Mouse (Mus musculus) heart, adult 11 months (tissue): ENCODE measurements around the gene Tril.
A peak's percentile ranks its signal among the peaks of the same experiment; 100 is the strongest.

Source experiments
- DNase-seq: peaks from one replicate; pipeline ENCODE4 v3.0.0; 2022

The Tril gene

GRCm38 (mm10) chr6:53804145-53804544 is 16.5 kb downstream of the Tril start:
- peak; percentile 83 for DNase-seq

- peak; percentile 69 for DNase-seq
These were observed 17.1 kb downstream of the Tril start for GRCm38 (mm10) chr6:53803551-53803950.

- peak; percentile 97 for DNase-seq
These were observed 18.7 kb downstream of the Tril start for GRCm38 (mm10) chr6:53801893-53802286.

DNA sequence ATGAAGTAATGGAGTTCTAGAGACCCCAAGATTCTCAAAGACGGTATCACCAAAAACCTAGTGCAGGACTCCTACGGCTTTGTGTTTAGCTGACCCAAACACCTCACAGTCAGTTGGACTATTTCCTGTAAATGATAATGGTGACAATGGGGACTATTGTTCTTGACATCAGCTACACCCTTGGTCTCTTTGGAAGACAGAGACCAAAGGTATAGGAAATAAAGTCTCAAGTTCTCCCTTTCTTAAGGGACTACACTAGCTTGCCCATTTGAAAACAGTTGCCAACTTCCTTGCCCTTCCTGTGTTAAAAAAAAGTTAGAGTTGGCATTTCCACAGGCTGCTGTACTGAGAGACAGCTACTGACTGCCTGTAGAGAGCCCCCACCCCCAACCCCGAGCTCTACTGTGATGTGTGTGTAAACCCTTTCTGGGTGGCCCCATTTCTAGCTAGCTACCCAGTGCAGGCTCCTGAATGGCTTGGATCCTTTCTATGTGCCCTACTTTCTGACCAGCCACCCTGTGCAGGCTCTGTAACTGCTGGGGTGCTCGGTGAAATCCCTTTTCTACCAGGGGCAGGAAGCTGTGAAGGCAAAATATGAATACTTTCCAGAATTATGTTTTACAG is 19.2 kb downstream of the Tril start:
- DNase-seq, result no peak

DNA sequence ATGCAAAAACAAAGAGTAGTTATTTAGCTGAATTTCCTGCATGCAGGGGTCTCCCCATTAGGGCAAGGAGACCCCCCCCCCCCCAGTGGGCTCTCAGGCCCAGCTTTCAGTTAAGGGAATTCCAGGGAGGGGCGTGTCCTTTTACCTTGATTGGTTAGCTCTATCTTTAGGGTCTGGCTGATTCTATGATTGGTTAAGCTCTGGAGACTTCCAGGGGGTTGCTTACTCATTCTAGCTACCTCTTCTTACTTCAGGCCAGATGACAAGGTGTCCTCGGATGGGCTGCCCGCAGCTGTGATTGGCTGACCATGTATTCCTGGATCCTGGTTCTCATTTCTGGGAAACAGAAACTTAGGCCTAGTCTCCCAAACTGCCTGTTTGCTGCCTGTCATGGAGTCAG is 21.8 kb downstream of the Tril start:
- peak; percentile 65 for DNase-seq

GRCm38 (mm10) chr6:53796835-53797234 is 23.8 kb downstream of the Tril start:
- DNase-seq, result peak; percentile 29

DNA sequence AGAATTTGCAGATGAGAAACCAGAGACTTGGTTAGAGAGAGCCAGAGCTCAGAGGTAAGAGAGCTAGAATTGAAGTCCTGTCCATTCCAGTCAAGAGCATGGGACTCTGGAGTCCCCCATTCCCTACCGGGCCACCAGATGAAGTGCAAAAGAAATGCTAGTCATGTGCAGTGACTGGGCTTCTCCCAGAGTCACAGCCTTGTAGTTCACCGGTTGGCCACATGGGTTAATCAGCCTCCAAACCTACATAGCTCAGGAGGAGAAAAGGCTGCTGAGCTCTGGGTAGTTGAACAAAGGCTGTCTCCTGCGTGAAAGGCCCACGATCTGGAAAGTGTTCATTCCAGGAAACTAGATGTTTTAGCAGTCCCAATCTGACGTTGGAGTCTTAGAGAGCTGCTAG is 24.8 kb downstream of the Tril start:
- peak; percentile 71 for DNase-seq

DNA sequence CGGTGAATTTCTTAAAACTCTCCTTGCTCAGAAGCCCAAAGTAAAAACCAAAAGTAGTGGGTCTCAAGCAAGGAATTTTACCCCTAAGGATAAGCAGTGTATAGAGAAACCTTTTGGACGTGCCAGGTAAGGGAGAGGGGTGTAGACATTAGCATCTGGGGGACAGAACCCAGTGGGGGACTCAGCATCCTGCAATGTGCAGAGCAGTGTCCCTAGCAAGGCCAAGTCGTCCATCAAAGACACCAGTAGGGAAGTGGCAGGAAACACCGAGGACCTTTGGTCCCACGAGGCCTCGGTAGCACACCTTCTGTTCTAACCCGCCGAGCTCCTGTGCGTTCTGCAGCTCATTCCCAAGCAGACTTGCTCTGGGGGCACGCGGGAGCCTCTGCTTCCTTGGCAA is 25.6 kb downstream of the Tril start:
- peak; percentile 85 for DNase-seq

DNA sequence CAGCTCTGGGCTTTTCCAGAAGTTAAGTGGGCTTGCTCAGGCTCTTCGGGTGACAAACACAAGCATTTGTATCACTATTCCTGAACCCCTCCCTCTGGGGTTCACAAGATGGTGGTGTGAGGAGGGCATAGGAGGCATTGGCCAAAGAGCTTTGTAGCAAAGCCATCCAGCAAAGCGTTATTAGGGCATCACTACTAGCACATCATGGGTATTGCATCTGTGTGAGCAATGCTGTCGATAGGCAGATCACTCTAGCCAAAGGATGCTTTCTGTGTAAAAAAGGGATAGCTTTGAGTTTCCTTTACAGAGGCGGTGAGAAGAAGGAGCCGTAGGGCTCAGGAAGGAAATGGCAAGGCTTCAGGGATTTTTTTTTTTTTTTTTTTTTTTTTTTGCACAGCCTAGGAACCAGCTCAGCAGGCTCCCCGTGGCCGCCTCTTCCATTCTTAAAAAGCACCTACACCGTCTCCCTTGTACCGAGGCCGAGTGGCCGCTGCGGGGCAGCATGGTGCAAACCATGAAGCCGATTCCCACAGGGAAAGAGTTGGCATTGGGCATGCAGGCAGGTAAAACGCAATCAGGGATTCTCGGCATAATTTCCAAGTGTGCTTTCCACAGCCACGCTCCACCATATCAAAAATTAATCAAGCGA is 26.2 kb downstream of the Tril start:
- peak; percentile 92 for DNase-seq

DNA sequence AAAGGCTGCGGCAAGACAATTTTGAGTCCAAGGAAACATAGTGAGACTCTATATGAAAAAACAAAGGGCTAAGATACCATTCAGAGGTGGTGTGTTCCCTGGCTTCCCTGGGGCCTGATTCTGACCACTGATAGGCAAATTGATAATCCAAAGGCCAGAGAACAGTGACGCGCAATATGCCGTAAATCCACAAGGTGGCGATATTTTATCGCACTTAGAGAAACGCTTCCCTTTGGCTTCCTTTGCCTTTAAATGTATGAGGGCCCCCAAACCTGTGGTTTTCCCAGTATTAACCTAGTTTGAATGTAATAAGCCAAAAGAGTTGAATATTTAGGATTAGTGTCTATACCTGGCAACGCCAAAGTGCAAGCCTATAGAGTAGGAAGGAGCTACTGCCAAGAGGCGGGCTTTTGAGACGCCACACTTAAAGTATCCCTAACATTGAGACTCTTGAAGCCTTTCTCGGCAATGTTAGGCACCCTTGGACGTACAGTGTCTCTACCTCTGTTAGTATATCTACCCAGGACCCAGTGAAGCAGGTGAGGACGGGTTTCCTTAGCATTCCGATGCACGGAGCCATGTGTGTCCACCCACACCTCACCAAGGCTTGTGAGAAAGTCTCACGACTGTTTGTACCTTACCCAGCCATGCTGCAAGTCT is 37.6 kb downstream of the Tril start:
- DNase-seq, result peak; percentile 84

DNA sequence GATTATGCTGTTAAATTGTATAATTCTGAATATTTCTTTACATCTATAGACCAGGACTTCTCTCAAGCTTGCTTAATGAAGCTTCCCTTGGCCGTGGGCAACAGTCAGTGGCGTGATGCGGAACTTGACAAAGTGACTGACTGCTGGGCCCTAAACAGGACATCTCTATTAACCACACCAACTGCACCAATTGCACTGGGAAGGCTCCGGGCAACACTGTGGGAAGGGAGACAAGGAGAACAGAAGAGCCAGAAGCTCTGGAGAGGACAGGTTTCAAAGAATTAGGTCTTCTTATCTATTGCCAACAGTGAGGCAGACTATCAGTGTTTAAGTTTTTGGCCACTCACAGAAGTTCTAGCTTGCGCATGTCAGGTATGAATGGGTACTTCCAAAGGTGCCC is 38.4 kb downstream of the Tril start:
- DNase-seq, result peak; percentile 53

GRCm38 (mm10) chr6:53781171-53781570 is 39.5 kb downstream of the Tril start:
- DNase-seq, result no peak

DNA sequence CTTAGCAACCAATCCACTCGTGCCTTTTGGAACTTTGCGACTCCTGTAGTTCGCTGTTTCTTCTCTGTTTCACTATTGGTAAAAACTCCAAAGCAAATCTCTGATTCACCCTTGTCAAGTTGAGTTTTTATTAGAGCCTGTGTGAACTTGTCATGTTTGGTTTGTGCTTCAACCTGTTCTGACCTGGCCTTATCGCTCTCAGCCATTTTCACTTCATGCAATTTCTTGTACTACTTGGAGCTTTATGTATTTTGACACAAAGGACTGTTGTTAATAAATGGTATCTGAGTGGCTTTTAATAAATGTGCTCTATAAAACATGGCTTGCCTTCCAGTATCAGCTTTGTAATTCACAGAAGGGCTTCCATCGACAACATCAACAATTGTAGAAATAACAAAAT is 40.6 kb downstream of the Tril start:
- DNase-seq, result no peak

GRCm38 (mm10) chr6:53779526-53779925 is 41.1 kb downstream of the Tril start:
- DNase-seq, result peak; percentile 71

- peak; percentile 87 for DNase-seq
These were observed 42.1 kb downstream of the Tril start for GRCm38 (mm10) chr6:53778424-53778955.

DNA sequence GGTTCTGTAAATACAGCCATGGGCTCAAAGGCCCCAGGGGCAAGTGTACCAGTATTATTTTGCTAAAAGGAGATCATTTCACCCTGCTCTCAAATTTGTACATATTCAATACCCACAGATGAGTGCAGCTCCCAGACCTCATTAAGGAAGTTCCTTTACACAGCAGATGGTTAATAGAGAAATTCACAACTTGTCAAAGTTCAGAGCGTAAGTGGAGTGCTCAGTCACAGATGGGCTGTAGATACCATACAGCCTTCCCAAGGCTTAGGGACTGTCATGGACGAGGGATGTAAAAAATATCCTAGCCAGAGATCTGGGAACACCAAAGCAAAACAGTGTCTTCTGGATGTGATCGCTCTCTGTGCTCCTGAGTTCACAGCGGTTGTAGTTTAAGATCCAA is 52.4 kb downstream of the Tril start:
- peak; percentile 33 for DNase-seq

- peak; percentile 68 for DNase-seq
These were observed 54.3 kb downstream of the Tril start for GRCm38 (mm10) chr6:53766243-53766915.

DNA sequence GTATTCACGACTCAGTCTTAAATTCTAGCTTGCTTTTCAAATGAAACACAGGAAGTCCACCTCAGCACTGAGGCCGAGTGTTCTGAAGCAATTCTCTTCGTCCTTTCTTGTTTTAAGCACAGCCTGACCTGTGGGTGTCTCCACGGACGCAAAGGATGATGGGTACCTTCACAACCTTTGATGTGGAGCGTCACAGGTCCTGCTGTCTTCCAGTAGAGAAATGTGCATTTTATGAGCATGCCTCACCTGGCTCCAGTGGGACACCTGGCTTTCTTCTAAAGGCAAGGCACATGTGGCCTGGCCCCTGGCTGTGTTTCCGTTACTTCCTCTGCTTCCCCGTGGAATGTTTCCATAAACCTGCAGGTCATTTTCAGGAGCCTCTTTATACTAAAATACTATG is 54.9 kb downstream of the Tril start:
- peak; percentile 74 for DNase-seq
